Mouse (Mus musculus): ENCODE measurements around the gene Gm8122.
"Not testable (repeated sequence)": the region's sequence is repeated elsewhere in the genome, so short reads cannot be mapped to it uniquely, and the experiment has no call there.

Gene Gm8122

DNA sequence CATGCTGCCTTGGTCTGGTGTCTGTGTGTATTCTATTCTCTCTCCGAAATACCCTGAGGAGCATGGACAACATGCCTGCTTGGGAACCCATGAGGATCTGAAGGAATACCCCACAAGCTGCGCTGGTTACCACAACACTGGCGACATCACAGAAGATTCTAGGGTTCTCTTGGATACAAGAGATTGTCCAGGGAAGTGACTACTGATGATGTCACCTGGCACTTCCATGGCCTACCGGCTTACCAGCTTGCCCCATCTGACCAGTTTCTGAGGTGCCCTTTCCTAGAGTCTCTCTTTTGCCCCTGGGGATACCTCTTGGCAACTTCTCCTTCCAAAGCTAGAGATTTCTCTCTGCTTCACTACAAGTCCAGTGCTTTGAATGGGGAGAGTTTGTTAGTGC is at the start of gene Gm8122:
Gm8122 (minus strand) TSS at position 101 of the 400 bp plus-strand sequence.
- DNase-seq = not testable (repeated sequence)

DNA sequence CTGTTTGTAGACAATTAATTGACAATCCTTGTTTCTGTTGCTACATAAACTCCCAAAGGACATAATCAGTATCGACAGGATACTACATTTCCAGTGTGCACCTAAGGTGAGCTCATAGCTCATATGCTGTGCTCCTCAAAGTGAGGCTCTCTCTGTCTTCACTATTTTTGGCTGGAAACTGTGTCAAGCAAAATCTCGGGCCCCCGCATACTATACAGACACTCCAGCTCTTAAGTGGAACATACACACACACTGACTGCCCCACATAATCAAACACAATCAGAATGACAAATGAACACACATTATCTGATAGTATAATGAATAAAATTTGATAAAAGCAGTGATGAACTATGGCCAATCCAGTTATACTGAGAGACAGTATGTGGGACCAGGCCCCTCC is 43.6 kb upstream of the Gm8122 start:
- DNase-seq = peak; percentile 48

DNA sequence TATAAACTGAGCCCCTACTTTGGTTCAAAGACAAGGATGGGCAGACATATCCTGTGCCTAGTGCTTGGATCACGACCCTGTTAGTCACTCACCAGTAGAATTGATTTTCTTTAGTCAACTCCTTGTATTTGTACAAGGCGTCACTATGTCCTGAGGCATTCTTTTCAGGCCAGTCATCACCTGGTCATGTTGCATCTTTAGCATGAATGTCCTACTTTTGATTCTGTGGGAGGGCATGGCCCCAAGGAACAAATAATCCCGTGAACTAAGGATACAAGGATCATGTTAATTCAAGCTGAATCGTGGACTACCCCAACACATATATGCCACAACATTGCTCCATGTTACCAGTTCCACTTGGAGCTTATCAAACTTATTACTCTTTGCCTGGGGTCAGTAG is 43.0 kb upstream of the Gm8122 start:
- DNase-seq = not testable (repeated sequence)

DNA sequence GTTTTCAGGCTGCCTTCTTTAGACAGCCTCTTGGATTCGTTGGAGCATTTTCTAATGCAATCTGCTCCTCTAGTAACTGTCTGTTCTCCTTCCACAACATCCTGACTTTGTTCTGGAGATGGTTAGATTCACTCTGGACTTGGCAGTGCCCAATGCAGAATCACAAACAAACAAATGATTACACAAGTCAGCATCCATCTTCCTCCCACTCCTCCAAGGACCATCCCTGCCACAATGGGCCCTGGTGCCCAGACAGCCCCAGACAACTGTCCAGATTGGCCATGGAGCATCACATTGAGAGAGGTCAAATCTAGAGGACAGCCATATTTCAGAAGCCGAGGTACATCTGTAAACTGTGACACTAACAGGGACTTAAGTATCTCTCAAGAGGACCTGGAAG is 42.4 kb upstream of the Gm8122 start:
- DNase-seq = not testable (repeated sequence)

DNA sequence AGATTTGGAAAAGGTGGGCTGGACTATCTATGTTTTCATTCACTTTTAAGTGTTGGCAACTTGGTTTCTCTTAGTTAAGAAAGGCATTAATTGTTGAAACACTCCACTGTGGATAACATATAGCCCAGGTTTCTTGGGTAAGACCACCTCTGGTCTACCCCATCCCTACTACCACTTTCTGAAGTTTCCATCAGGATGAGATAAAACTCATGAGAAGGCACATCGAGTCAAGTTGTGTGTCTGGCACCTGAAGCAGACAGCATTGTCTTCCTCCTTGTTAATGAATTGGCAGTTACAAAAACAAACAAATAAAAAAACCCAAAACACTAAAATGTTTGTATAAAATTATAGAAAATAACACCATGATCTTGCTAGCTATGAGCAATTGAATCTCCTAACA is 40.6 kb upstream of the Gm8122 start:
- not testable (repeated sequence) for DNase-seq

DNA sequence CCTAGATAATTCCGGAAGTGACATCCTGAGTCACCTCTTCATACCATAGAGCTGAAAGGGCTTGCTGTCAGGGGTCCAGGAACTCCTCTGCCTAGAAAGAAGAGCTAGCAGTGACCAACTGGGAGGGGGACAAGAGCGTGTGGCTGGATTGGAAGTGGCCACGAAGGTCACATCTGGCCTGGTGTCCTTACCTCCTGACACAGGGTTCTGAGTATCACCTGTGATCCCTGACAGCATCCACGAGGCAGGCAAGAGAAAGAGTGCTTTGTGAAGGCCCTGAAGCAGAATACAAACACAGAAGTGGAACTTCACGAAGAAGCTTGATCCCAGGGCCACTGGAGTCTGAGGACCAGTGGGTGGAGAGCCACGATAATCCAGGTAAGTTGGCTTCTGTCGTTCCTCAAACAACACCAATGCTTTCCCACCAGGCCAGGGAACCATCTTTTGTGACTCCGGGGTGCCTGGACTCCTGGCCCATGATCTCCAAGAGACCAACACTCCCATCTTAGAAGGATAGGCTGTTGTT is 39.9 kb upstream of the Gm8122 start, which contains the start of gene Gm9732:
Gm9732 (plus strand) TSS at position 51 of the 526 bp plus-strand sequence.
- not testable (repeated sequence) for DNase-seq

DNA sequence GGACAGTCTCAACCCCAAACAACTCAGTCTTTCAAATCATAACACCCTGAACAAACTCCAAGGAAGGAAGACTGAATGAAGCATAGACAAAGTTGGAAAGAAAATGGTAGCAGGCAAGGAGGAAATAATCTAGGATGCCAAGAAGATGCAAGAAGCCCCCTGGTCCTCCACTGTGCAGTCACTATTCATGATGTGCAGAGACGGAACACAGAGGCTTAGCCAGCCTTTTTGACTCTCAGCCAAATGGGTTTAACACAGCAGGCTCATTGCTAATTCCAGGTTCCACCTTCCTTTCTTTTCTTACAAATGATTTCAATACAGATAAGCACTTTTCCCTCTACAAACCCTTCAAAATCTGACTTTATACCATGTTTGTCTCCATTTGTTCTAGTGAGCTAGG is 38.1 kb upstream of the Gm8122 start:
- not testable (repeated sequence) for DNase-seq

DNA sequence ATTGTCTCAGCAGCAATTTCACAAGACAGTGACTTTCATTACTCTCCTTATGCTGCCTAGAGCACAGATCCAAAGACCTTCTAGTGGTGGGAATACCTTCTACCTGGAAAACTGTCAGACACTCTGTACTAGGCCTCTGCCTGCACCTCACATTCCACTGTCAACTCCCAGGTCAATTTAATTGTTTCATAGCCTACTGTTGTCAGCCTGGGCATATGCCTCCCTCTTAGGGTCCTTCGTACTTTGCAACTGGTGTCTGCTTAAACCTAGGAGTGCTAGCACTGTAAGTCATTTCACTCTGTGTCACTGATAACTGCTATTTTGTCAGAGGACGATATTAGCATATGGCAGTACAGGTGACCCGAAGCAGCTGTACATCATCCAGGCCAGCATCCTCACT is 34.1 kb upstream of the Gm8122 start:
- DNase-seq = not testable (repeated sequence)

DNA sequence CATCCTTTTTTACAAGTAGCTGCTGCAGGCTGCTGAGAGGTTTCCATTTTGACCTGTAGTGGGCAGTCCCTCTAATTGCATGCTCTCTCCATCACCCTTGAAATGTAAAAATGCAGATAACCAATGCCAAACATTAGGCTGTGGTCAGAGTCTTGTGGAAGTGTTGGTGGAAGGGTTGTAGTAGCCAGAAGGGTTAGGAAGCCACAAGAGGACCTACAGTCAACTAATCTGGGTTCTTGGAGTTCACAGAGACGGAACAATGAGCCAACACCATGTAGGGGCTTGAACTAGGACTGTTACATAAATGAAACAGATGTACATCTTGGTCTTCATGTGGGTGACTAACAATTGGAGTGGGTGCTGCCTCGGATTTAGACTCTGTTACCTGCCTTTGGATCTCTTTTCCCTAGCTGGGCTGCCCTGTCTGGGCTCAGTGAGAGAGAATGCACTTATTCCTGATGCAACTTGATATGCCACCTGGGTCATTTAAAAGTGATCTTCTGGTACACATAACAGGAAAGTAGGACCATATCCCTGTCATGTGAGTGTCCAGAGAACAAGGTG is 33.5 kb upstream of the Gm8122 start:
- not testable (repeated sequence) for DNase-seq

DNA sequence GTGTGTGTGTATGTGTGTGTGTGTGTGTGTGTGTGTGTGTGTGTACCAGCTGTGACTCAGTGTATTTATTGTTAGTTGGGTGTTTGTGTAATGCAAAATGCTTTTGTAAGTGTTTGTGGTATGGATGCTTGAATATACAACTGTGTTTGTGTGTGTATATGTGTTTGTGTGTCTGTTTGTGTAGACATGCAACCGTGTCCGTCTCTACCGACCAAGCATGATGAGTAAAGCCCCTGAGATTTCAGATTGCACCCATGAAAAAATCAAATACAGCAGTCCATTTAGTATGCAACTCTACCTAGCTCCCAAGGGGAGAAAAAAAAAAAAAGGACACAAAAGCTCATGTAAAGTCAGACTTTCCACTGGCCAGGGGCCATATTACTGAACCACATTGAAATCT is 28.3 kb upstream of the Gm8122 start:
- DNase-seq = not testable (repeated sequence)

DNA sequence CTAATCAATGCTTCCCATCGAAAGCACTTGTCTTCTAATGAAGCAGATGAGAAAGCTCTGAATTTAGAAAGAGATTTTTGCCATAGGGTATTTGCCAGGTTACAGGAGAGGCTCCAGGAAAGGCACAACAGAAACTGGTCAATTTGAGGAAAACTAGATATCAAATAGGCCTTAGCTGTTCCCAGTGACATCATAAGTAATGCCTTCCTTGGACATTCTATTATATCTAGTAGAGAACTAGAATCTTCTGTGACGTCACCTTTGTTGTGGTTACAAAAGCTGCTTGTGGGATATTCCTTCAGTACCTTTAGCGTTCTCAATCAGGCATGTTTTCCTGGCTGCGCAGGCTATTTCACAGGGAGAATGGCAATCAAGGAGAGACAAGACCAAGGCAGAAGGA is 23.2 kb upstream of the Gm8122 start, which contains the start of gene Gm8126:
Gm8126 (plus strand) TSS at position 301 of the 400 bp plus-strand sequence.
- not testable (repeated sequence) for DNase-seq

DNA sequence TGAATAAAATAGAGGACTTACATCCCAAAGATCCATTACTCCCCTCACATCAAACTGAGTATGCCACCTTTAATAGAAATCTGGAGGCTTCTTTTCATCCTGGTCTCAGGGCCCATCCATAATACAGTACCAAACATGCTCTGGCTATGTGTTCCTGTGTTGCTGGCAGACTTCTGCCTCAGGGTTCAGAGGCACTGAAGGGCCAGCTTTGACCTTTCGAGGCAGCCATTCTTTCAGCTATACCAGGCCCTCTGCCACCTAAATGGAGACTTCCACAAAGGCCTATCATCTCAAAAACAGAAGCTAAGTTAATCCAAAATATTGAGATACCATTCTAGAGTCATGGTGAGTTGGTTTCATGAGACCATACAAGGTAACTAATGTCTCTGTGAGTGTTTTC is 21.4 kb upstream of the Gm8122 start:
- not testable (repeated sequence) for DNase-seq

DNA sequence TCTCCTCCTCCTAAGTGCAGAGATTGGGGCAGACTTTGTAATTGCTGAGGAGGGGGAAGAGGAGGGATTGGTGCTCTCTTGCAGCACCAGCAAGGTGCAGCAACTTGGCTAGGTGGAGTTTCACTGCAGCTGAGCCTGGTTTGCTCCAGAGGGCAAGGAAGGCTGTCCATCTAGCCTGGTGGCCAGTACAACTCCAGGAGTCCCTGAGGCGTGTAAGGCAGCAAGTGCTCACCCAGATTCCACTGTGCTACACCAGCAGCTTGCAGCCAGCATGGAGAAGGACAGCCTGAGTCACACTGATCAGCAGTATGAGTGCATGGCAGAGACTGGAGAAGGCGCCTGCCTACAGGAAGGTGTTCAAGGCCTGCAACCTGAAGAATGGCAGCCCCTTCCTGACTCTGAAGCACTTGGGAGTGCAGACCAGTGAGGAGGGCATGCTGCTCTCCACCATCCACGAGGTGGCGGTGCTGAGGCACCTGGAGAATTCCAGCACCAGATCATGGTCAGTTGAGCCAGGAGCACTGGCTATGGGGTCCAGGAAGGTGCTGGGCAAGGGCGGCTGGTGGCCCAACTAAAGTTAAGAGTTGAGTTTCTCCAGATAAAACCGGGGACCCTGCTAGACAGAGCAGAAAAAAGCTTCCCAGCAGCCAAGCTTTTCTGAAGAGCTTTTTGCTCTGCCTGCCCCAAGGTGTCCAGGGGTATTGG is 15.6 kb upstream of the Gm8122 start:
- DNase-seq = not testable (repeated sequence)

DNA sequence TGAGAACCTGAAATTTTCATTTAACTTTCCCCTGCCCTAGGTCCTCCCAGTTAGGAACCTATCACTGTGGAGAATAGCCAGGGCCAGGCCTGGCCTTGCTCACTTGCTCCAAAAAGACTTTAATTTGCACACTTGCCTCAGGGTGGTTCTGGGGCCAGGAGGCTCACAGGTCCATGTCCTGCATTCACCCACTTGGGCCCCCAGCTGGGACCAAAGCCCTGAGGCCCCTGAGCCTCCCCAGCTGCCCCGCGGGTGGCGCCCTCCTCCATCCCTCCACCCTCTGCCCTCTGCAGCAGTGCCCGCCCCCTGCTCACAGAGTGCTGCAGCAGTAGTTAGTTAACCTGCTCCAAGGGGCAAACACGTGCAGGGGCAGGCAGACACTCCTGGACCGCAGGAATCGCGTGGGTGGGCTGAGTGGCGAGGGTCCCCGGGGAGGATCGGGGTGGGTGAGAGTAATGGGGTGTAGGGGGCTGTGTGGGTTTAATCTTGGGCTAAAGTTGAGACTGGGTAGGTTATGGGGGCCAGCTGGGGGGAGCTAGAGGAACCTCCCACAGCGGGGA is 14.6 kb upstream of the Gm8122 start:
- DNase-seq = not testable (repeated sequence)

DNA sequence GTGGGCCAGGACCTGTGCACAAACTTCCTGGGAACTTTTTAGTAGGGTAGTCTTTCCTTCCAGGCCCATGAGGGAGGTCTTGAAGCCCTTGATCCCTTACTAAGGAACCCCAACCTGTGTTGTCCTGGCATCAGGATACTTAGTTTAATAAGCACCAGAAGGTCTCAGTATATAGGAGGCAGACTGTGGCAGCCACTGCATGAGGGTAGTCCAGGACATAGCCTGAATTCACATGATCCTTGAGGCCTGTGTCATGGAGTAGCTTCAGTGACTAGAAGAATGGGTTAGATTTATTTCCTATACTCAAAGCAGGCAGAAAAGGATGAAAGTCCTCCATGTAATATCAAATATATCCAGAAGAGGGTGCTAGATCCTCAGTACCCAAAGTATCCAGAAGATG is 2.7 kb upstream of the Gm8122 start:
- DNase-seq = not testable (repeated sequence)
